Mouse (Mus musculus) retina, adult 2 months (tissue): ENCODE measurements around the gene Pax7.

Experiments
- DNase-seq: peaks from one replicate; pipeline ENCODE4 v3.0.0-alpha.2; 2012; ENCODE audit warnings: low read depth, low spot score

The Pax7 gene

GRCm38 (mm10) chr4:139831501-139832230, 1.7 kb downstream of the Pax7 start:
- DNase-seq = no peak

GRCm38 (mm10) chr4:139830581-139831387, 2.5 kb downstream of the Pax7 start:
- no peak for DNase-seq

DNA sequence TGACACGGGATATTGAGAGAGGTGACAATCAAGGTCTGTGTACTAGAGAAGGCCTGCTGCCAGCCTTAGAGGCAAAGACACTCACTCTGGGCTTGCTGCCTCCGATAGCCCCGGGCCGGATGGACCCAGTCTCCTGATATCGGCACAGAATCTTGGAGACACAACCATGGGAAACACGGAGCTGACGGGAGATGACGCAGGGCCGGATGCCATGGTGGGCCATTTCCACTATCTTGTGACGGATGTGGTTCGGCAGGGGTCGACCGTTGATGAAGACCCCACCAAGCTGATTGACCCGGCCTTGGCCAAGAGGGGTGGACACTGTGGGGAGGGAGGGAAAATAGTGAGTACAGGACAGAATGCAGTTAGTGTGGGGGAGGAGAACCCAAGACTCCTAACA, 3.3 kb downstream of the Pax7 start:
- DNase-seq = no peak

DNA sequence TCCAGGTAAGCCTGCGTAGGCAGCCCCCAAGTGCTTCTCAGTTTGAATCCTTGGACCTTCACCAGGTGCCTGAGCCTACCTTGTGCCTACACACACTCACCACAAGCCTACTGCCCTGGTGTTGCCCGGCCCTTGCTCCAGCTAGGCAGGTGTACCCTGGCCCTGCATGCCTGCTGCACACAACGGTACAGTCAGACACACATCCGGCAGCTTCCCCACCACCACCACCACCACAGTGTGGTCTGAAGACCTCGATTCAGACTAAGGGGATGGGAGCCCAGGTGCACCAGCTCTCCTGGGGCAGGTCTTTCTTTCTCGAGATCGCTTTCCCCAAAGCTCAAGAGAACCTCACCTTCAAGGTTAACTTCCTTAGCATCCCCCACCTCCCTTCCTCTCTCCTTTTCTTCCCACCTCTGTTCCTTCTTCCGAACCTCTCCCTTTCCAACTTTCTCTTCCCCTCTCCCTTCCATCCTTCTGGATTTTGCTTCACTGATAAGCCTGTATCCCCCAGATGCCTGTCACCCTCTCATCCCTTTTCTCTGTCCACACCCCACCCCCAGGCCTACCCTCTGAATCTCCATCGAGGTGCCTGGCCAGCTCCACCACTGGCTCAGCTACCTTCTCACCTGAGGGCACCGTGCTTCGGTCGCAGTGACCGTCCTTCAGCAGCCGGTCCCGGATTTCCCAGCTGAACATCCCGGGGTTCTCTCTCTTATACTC, 4.3 kb downstream of the Pax7 start:
- no peak for DNase-seq

GRCm38 (mm10) chr4:139828283-139828678, 5.0 kb downstream of the Pax7 start:
- no peak for DNase-seq

GRCm38 (mm10) chr4:139827501-139828282, 5.6 kb downstream of the Pax7 start:
- DNase-seq = no peak

GRCm38 (mm10) chr4:139826231-139826630, 7.1 kb downstream of the Pax7 start:
- no peak for DNase-seq

DNA sequence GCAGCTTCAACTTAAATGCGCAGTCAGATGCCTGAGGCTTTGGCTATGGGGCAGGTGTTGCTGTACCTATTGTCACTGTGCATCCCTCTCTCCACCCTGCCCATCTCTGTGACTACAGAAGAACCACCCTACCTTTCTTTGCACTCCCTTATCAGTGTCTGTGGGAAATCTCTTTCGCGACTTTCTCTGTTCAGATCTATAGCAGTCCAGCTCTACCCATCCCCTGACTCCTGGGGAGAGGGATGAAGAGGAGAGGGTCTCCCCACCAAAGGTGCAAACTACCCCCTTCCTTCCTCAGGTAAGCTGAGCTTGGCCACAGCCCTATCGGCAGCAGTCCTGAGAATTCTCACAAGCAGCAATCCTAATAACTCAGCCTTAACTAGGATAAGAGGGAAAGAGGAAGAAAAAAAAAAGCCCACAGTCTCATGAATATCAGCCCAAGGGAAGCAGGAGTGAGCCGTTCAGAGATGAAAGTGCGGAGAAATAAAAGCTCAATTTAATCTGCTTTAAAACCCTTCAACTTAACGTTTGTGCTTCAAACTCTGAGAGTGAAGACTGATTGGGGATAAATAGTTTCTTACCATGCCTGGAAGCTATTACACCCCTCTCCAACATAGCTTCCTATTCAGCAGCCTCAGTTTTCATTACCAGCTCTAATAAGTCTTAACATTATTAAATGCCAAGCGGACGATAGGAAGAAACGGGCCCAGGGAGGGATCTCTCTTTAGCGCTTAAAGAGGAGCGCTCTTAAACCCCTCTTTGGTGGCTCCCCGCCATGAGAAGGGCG, 7.8 kb downstream of the Pax7 start:
- no peak for DNase-seq

DNA sequence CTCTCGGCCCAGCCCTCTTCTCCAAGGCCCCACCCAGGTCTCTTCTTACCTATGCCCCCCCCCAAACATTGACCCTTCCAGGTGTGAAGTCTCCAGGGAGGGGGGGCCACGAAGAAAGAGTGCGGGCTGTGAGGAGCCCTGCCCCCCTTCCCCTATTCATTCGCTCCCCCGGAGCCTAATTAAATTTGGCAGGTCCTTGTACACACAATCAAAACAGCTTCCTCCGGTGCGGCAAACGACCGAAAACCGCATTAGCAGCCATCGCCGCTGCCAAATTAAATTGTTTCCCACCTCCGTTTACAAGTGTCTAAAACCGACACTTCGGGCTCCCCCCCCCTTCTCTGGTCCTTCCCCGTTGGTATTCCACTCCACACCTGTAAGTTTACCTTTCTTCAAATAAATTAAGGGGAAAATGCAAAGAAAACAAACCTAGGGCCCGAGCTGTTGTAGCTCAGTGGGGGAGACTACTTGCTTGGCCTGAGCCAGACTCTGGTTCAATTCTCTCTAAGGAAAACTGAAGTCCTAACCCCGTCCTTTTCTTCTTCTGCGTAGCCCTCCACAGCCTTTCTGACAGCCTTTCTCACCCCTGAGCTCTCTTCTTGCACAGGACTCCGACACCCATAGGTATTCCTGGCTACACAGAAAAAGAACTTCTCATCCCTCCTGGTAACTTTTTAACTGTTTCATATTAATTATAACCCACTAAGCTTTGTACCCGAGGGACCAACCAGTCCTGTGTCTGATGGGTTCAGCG, 8.6 kb downstream of the Pax7 start:
- DNase-seq = no peak

GRCm38 (mm10) chr4:139823870-139824472, 9.4 kb downstream of the Pax7 start:
- DNase-seq = no peak

DNA sequence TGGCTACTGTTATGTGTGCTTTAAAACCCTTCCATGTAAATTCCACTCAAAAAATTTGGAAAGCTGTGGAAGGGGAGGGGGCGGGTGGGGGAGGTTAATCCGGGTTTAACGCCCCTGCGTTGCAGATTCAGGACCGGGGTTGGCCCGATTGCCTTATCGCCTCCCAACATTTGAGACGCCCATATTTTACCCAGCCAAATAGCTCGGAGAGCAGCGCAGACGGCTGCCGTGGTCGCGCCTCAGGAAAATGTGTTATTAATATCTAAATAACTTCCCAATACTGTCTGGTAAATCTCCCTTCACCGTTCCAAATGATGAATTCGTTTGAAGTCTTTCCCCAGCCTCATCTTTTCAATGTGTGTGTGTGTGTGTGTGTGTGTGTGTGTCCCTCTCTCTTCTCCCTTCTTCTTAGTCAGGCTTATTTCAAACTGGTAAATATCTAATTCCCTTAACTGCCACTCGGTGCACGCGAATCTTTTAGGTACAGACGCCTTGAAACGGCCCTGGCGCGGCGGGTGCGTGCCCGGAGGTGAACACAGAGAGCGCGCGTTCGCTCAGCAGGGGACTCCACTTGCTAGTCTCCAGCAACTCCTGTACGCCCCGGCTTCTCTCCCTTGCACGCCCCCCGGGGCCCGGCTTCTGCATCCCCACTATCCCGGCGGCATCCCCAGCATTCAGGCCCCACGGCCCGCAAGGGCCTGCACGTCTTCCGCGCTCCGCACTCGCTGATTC, 10.0 kb downstream of the Pax7 start:
- no peak for DNase-seq

DNA sequence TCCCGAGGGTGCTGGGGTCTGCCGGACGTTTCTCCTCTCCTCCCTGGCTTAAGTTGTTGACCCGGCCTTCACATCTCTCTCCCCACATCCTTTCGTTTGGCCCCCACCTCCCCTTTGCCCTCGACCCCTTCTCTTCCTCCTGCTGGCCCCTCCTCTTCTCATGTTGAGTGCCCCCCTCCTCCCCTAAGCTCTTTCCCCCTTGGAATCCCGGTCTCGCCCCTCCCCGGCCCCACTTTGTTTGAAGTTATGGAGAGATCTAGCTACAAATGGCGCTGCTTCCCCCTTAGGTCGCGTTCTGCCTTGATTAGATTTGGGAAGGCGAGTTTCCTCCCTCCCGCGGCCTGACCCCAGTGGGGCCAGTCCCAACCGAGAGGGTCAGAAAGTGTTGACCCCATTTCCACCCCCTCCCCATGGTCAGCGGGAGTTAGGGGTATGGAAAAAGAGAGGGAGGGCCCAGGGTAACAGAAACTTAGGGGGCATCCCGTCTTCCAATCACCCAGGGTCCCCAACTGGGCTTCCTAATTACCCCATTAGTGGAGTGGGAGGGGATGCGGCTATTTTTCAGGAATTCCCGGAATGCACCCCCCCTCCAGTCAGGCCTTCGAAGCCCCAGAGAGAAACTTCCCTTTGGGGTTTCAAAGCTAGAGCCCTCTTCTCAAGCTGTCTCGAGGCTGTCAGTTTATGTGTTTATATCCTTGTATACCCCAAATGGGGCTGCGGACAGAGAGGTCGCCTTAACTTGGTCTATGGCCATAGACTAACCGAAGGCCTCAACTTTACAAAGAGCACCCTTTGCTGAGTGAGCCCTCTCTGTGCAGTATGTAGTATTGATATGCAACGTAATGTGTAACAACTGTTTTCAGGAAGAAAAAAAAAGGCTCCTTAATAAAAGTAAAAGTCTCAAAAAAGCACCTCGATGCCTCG, 10.9 kb downstream of the Pax7 start:
- no peak for DNase-seq

DNA sequence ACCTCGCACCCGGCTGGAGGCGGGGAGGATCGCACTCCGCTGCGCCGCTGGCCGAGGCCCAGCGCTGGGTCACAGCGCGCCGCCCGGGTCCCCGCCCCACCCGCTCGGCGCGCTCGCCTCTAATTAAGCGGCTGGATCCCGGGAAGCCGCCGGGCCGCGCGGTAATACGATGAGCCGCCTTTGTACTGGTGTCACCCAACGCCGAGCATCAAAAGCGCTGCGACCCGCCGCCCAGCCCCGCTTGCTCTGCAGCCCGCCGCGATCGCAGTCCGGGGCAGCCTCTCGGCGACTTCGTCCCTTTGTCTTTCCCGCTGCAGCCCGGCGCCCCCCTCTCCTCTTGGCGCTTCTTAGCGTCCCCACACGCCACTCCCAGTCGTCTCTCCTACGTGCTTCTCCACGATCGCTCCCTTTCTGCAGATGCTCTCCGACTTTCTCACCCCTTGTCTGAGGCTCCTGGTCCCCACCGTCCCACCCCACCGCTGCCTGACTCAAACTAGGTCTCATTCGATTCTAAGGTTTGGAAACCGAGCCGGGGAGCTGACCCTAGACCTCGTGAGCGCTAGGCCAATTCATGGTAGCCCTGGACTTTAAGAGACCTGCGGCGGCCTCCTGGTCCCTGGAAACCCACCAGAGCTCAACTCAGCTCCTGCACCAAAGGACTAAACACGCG, 11.7 kb downstream of the Pax7 start:
- DNase-seq = no peak

DNA sequence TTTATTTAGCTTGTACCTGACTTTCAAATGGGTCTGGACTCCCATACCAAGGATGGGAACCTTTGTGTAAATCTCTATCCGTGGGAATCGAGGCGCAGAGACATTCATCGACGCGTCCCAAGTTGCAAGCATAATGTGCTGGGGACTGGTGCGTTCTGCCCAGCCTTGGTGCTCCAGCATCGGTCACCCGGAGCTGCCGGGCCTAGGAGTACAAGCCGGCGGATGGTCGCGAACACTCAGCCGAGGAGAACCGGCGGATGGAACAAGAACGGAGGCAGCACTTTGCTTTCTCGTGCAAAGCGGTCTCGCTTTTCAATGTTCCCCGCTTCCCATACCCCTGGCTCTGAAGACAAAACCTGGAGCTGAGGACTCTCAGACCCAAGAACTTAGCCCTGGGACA, 12.3 kb downstream of the Pax7 start:
- no peak for DNase-seq

DNA sequence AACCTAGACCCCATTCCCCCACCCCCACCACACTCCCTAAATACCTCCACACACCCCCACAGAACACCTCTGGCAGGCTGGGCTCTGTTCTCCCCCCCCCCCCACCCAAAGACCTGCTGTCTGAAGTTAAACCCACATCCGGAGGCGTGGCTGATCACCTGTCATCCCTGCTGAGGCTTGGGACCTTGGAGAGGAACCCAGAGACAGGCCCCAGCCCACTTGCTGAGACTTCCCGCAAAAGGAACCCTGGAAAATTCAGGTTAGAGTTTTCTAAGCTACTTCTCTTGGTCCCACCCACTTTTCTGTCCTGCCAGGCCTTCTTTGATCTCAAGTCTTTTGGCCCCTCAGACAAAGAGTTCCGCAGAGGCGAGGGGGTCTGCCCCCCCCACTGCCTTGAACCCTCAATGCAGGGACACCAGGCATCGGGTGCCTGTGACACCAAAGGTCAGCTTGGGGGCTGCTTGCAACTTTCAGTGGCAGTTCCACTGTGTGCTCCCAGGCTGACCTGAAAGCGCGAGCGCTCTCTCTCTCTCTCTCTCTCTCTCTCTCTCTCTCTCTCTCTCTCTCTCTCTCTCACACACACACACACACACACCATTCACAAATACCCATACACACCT, 13.8 kb downstream of the Pax7 start:
- DNase-seq = no peak

- no peak for DNase-seq
Measured at GRCm38 (mm10) chr4:139818163-139818562, 15.2 kb downstream of the Pax7 start.

GRCm38 (mm10) chr4:139813371-139813960, 19.9 kb downstream of the Pax7 start:
- no peak for DNase-seq
